Mouse (Mus musculus) left cerebral cortex, adult 8-10 months (tissue): ENCODE results near the gene Wwtr1. TPM values are rescaled to one million over a fixed set of nuclear protein-coding genes. Genes with fewer than 3 reads are reported as not detected.

Experiments
- DNase-seq, 2 experiments: peaks; one replicate each; pipeline ENCODE4 v3.0.0; 2022; ENCODE audit warnings: low spot score in 2 of 2
- total RNA-seq, 4 experiments: library from RNA; stranded (reverse); gene quantifications; 2 replicates each; pipeline ENCODE4 v1.2.4; 2022

The Wwtr1 gene
- total RNA-seq, 4 experiments from 2014 or later, result 11.3 to 13.5 (median 12.4) TPM

DNA sequence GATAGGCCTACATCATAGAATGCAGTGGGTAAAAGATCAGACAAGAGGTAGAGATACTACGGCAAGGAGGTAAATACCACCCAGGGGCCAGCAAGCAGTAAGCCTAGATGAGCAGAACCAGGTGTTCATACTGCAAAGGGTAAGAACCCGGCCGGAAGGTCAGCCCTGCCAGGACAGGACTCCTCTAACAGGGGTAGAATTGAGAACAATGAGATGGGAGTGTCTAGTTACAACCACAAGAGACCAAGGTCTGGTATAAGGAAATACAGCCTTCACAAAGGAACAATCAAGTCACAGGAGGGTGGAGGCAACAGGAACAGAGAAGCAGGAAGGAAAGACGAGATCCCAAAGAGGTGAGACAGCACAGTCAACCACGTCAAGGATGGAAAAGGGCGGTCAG is 16.9 kb downstream of the Wwtr1 start:
- DNase-seq, result no peak

DNA sequence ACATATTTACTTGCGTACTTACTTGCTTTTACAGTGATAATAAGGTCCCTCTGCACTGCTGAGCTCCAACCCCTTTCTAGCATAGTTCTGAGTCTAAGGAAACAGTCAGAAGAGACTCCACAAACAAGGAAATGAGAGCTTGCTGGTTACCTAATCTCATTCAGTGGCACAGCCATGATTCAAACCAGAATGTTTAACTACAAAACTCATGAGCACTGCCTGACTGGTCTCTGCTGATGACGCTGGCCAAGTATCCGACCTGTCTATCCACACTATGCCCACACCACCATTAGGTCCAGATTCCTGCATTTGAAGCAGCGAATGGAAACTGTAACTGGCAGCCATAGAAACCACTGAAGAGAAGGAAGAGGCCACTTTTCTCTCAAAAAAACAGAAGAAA is 18.3 kb downstream of the Wwtr1 start:
- no peak for DNase-seq

DNA sequence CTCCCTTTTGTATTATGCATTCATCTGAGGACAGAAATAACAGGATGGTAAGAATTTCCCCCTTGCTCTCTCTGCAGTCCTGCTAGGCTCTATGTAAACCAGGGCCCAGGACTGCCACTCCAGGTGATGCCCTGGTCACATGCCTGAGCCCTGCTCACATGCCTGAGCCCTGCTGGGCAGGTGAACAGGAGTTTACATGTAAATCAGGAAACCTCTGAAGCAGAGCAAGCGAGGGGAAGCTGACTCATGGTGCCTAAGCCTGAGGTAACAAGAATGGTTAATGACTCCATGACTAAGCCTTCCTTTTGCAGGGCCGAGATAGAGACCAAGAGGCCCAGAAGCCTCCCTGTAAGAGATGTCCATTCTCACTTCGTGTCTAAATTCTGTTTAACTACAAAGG is 20.1 kb downstream of the Wwtr1 start:
- DNase-seq, result no peak

DNA sequence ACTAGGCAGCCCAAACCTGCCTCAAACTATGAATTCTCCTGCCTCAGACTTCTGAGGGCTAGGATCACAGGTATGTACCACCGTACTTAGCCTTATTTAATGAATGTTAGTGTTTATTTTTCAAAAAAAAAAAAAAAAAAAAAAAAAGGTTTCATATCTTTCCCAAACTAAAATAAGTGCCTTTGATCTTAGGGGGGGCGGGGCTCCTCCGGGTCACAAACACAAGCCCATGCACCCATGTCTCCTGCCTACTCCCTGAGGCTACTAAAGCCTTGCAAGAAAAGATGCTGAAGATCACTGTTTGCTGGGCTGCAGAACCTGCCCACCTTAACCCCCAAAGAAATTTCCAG is 20.8 kb downstream of the Wwtr1 start:
- DNase-seq, result no peak

DNA sequence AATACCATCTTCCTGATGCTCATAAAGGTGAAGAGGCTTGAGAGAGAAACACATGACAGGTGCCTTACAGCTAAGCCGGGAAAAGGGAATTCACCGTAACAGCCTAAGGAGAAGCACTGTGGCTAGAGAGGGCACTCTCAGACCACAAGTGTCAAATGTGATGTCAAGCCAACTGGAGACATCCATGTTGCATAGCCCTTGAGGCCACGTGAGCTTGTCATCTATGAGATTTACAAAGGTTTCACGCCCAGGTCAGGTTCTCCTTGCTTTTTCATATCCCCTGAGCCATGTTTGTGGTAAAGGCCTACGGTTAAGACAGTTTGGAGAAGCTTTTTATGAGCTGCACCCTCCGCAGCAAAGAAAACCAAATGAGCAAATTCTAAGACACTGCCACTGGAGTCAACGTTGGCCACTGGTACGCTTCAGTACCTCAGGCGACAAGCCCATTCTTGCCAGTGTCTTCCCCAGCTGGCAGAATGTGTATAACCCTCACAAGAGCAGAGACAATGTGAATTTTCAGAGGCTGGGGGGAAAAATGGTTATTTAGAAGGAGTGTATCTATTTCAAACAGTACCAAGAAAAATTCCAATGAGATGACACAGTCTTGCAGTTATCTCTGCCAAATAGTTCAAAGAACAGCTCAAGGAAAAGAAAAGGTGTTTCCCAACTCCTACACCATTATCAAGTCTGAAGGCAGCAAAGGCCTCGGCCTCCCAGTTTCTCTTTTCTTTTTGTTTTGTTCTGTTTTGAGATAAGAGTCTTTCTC is 21.4 kb downstream of the Wwtr1 start:
- DNase-seq, result no peak

DNA sequence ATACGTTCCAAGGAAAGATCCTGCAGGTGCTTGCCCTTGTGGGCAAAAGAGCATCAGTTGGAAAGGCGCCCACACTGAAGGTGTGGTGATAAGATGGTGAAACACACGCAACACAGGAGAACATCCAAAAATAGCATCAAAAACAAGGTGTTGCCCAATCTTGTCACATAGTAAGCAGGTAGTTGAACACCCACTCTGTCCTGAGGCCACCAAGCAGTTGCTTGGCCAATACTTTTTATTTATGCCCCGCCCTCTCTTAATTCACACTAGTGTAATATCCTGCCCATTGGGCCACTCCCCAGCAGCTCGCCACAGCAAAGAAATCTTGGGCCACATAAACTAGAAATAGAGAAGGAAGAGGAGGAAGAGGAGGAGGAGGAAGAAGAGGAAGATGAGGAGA is 22.6 kb downstream of the Wwtr1 start:
- no peak for DNase-seq

DNA sequence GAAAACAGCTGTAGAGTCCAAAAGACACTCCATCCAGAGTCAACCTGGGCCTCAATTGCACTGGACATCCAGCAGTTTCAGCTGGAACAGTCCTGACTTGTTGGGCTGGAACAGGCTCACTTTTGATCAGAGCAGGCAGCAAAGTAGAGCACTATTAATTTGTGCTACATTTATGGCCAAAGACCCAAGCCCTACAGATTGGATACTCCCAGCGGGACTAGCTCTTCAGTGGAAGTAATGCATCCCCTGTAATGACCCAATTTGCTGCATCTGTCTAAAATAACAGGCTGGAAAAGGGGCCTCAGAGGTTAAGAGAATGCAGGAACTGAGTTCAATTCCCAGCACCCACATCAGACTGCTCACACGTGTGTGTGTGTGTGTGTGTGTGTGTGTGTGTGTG is 24.5 kb downstream of the Wwtr1 start:
- DNase-seq, result no peak

DNA sequence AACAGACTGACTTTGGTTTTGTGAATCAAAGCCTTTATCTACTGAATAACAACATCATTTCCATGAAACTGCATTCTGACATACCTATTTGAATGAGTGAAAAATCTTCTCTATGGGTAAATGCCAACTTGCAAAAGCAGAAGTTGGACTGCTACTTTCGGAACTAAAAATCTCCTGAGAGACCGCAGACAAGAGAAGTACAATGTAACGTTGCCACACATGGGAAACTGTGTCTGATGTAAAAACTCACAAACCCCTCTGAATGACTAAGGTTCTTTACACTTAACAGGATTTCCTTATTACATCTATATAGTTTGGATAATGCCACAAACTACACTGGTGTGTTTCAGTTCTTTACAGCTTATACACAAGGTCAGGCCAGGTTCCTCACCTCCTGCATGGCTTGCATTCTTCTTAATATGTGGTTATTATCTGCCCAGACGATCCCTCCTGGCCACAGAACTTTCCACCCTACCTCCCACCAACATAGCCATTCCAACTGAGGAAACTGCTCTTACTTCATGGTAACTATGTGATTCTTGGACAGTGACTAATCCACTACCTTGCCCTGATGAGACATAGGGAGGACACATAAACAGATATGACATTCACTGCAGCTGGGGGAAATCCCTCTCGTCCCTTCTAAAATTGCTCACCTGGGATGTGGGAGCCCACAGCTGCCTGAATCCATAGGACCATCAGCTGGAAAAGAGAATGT is 25.1 kb downstream of the Wwtr1 start:
- no peak for DNase-seq

DNA sequence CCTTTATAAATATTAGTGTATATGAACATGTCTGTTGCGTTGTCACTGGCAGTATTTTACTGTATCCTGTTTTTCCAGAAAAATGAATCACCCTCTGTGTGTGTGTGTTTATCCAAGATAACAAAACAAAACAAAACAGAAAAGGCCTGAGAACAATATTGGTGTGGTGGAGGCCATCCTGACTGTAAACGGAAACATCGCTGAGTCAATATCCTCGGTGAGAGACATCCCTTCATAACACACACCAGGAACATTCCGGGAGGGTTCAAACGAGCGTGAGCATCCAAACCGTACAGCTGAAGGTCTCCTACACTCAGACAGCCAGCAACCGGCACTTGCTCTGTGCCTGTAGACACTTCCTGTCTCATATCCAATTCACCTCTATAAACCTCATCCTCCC is 31.6 kb downstream of the Wwtr1 start:
- DNase-seq, result no peak

DNA sequence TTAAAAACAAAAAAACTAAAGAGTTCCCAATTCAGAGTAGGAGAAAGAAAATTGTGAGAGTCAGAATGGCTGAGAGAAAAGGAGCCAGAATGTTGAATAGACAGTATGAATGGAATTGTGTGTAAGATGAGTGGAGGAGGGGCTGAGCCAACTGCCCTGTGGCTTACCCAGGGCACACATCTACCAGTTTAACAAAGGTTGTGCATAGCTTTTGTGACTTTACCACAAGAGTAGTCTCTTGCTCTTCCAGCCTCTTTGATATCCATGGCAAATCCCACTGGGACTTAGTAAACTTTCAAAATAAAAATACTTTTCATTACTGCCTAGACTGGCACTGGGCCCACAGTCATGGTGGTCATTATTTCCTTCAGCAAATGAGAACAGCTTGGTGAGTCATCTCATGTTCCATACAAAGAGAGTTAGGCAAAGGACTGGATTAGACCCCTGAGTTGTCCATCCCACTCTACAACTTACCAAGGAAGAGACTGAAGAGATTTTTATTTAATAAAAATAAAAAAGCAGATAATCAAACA is 32.8 kb downstream of the Wwtr1 start:
- no peak for DNase-seq

DNA sequence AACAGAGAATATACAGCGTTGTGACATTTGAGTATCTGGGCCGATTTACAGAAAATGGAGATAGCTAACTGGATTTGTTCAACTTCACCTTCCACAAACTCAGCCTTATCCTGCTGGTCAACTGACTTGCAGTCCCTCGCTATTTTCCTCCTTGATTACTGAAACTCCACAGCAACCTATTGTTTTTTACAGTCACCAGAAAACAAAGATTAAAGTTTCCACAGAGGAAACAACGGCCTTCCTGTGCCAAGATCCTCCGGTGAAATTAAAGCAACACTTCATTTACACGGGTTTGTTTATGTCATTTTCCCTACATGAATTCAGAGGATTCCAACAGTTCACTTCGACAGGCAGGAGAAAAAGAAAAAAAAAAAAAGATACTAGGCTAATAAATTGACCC is 34.5 kb downstream of the Wwtr1 start:
- no peak for DNase-seq

DNA sequence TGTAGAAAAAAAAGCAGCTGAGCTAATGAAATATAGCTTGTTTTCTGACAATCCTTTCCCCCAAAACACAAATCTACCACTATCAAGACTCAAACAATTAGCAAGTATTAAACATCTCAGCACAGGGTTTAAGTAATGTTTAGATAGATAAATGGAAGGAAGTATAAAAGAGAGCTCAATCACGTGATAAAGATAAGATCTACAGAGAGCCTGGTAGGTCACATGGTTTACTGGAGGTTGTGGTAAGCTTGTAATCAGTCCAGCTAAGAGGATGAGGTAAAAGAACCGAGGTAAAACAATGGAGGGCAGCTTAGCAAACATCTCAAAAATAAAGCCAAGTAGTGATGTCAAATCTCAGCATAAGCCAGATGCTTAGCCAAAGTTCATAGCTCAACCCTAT is 35.2 kb downstream of the Wwtr1 start:
- no peak for DNase-seq

DNA sequence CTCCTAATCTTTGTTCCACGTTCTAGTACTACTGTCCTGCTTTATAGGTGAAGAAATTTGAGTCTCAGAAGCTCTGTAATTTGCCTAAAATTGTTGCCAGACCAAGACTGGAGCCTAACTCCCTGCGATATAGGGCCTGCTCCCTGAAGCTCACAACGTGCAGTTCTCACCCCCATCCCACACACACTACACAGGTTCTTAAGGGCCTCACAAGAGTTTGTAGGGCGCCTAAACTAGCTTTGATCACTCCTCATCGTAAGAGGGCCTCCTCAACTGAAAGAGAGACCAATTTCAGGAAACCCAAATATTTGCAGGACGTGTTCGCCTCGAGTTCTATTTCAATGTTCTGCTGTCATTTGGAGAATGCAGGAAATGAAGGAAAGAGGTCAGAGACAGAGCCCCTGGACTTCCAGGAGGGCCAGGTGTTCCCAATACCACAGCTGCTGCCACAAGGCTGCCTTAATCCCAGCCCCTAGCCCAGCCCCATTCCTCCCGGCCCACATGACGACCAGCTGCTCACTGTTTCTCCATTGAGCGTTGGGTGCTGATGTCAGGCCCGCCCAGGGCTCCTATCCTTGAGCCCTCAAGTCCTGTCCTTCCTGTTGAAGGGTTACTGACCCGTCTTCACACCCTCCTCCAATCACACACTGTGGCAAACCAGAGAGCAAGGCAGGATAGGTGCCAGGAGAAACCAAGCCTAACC is 40.1 kb downstream of the Wwtr1 start:
- DNase-seq, result no peak

DNA sequence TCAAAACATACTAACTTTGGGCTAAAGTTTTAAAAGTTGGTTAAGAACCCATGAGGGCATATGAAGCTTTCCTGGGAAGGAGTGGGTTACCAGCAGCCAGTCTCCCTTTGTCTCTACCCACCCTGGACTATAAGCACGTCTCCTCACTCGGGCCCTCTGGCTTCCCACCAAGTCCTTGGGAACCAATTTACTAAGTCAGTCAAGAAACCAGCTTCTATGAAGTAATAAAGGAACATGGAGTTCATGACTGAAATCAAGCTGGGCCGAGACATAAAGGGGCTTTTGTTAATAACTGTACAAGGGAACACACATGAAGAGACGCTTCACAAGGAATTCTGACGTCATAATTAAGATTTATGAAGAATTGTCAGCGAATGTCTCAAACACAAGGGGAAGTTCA is 41.3 kb downstream of the Wwtr1 start:
- no peak for DNase-seq

DNA sequence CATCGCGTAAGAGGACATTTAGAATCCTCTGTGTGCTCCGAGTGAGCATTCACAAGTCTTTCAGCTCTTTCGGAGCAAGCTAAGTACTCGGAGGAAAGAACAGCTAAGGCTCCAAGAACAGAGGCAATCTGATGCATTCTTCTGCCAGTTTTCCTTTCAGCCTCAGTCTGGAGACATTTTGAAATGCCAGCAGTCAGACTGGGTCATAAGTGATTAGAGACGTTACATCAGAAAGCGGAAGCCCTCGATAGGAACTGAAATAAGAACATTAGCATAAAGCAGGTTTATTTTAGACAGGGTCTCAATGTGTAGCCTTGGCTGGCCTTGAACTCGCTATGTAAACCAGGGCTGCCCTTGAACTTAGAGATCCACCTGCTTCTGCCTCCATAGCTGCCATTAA is 41.8 kb downstream of the Wwtr1 start:
- no peak for DNase-seq

DNA sequence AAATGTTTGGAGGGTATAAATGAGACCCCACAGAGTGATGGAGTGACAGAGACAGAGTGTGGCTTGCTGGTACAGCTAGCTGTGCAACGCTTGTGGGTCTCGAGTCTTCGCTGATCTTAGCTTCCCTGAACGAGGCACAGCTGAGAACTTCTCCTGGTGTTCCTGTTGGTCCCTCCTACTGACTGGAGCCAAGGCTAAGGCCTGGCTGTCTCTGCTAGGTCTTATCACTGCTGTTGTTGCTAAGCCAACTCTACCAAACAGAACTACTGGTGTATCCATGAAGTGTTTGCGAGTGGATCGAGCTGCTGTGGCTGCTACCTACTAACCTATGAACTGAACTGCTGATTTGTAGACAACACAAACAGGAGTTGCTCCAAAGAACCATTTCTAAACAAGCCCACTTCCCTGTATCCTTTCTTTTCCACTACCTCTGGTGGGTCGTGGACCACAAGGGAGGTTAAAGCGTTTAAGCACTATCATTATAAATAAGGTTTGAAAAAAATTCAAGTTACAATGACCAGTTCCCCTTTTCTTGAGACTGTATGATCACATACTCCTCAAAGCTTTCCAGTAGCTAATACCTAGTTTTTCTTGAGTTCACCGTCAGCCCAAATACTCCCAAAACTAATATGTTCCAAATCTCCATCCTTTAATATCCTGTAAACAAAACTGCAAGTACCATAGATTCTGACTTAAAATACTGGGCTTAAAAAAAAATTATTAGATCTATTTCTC is 42.6 kb downstream of the Wwtr1 start:
- DNase-seq, result no peak

DNA sequence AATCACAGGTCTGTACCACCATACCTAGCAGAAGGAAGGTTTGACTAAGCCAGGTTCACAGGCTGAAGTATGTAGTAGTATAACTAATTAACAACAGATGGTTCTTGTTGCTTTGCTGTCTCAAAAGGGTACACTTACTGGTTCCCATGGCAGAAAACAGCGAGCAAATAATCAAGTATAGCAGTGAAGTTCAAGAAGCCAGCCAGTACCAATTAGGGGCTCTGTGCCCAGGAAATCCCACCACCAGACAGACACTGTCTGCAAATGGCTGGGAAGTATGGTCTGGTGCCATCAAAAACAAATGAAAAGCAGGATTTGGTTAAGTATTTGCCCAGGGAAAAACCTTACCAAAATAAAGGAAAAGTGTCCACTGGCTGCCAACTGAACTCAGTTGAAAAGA is 44.9 kb downstream of the Wwtr1 start:
- DNase-seq, result no peak

DNA sequence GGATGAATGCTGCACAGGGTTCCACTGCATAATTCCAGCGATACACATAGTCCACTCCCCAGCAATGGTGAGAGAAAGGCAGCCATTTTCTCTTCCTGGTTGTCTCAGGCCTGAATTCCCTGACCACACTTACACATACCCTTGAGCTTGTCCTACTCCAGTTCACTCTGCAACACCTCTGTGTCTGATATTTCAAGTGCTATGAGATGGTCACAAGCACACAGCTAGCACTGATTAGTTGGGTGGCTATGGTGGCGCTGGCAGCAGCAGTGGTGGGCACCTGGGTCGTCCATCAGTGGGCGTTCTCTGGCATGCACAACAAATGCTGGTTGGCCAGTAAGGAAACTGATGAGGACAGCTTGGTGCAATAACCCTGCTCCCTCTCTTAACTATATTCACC is 45.5 kb downstream of the Wwtr1 start:
- no peak for DNase-seq

DNA sequence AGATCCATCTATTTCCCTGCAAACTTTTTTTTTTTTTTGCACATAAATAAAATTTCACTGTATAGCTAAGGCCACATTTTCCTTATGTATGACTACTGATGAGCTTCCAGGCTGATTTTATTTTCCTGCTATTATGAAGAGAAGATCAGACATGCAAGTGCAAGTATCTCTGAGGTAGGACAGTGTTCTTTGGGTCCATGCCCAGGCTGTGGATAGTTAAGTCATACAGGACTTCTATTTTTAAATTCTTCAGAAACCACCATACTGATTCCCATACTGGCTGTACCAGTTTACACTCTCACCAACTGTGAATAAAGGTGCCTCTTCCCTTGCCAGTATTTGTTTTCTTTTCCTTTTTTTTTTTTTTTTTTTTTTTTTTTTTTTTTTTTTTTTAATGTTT is 48.6 kb downstream of the Wwtr1 start:
- no peak for DNase-seq

DNA sequence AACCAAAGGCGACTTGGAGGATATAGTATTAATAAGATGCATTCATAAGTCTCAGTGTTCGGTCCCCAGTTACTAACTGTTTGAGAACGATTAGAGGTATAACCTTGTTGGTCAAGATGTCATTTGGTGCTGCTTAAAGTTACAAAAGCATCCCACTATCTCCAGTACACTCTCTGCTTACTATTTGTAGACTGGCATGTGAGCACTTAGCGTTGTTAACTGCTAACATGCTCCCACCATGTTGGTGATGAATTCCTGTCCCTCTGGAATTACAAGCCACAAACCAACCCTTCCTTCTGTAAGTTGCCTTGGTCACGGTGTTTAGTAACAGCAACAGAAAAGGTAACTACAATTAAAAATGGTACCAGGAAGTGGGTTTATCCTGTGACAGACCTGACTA is 52.6 kb downstream of the Wwtr1 start:
- DNase-seq, result no peak

DNA sequence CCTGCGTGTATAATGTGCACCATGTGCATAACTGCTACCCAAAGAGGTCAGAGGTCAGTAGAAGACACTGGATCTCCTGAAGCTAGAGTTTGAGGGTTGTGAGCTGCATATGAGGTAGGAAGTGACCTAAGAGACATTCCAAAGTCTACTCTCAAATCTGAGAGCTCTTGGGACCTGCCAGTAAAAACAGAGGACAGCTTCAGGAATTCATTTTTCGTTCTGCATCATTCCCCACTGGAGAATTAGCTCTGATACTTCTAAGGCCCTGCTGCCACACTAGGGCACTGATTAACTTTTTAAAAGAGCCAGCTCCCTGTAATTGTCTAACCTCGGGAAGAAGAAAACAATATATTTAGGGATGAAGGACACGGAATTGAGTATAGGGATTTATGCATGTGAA is 53.8 kb downstream of the Wwtr1 start:
- no peak for DNase-seq

DNA sequence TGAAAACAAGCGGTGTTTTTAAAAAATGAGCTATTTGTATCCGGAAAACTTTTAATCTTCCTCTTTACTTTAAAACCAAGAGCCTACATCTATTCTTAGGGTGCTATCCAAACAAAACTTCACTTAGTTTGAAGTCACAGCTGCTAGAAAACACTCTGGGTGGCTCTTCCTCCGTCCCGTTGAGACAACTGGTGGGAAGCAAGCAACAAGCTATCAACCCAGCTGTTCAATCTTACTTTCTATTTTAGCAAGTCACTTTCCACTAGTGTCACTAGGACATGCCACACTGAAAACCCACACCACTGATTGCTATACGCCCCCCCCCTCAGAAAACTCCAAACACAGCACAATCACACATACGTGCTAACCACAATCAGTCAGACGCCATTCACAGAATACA is 55.7 kb downstream of the Wwtr1 start:
- no peak for DNase-seq
